Mouse (Mus musculus) MEL (cell line): Measurements from ENCODE around the gene Smim24. TPM values are rescaled to one million over a fixed set of nuclear protein-coding genes. Genes with fewer than 3 reads are reported as not detected.

Experiments
- DNase-seq: peaks from one replicate; pipeline ENCODE4 v3.0.0; 2011; ENCODE audit warnings: low read depth, low spot score
- H3K27ac ChIP-seq: 2 replicates; pipeline ENCODE4 v1.5.1; 2012; ENCODE audit warnings: low read depth, mild to moderate bottlenecking, control low read depth, low read length, moderate library complexity; ENCODE audit not compliant: control insufficient read depth
- H3K27me3 ChIP-seq, 2 experiments: fragments of 150-350 bp in 1 of 2; sonication (generic) in 1 of 2; 2 replicates each; pipeline ENCODE4 v1.6.1; 2012; ENCODE audit warnings: low read length in 2 of 2, mild to moderate bottlenecking in 2 of 2, improper control_type of control experiment in 1 of 2, moderate library complexity in 1 of 2; ENCODE audit not compliant: insufficient read depth in 2 of 2, control insufficient read depth in 1 of 2
- H3K36me3 ChIP-seq, 2 experiments: 2 replicates each; pipeline ENCODE4 v1.6.1; 2012 to 2014; ENCODE audit warnings: low read length in 2 of 2, improper control_type of control experiment in 1 of 2, inconsistent platforms in 1 of 2, mild to moderate bottlenecking in 1 of 2; ENCODE audit not compliant: insufficient read depth in 2 of 2, control insufficient read depth in 1 of 2
- H3K4me1 ChIP-seq, 2 experiments: fragments of 150-350 bp in 1 of 2; sonication (generic) in 1 of 2; 2 replicates each; pipeline ENCODE4 v1.6.1; 2012; ENCODE audit warnings: low read length in 2 of 2, improper control_type of control experiment in 1 of 2, mild to moderate bottlenecking in 1 of 2; ENCODE audit not compliant: insufficient read depth in 2 of 2, control insufficient read depth in 1 of 2
- H3K4me3 ChIP-seq, 2 experiments: fragments of 150-350 bp in 1 of 2; sonication (generic) in 1 of 2; 2 replicates each; pipeline ENCODE4 v1.5.1; 2012; ENCODE audit warnings: low read depth in 2 of 2, low read length in 2 of 2, mild to moderate bottlenecking in 2 of 2, moderate library complexity in 2 of 2, control low read depth in 1 of 2, improper control_type of control experiment in 1 of 2; ENCODE audit not compliant: control insufficient read depth in 1 of 2, insufficient read depth in 1 of 2
- H3K79me2 ChIP-seq: 2 replicates; pipeline ENCODE4 v1.6.1; 2012; ENCODE audit warnings: mild to moderate bottlenecking, low read length, moderate library complexity; ENCODE audit not compliant: control insufficient read depth, poor library complexity, insufficient read depth
- H3K9ac ChIP-seq: 2 replicates; pipeline ENCODE4 v1.6.1; 2012; ENCODE audit warnings: low read depth, mild to moderate bottlenecking, control low read depth, low read length, moderate library complexity; ENCODE audit not compliant: control insufficient read depth, poor library complexity, severe bottlenecking
- H3K9me3 ChIP-seq: fragments of 150-350 bp; sonication (generic); replicated peaks from 2 replicates; pipeline ENCODE4 v1.6.1; 2012; ENCODE audit warnings: mild to moderate bottlenecking, low read length, improper control_type of control experiment, moderate library complexity; ENCODE audit not compliant: insufficient read depth
- CHD2 ChIP-seq: IDR thresholded peaks from 2 replicates; pipeline ENCODE4 v1.6.1; 2011; ENCODE audit warnings: low read length, improper control_type of control experiment
- E2F4 ChIP-seq: IDR thresholded peaks from 2 replicates; pipeline ENCODE4 v1.6.1; 2011; ENCODE audit warnings: low read depth, low read length, improper control_type of control experiment, borderline replicate concordance
- ETS1 ChIP-seq: IDR thresholded peaks from 2 replicates; pipeline ENCODE4 v1.6.1; 2012; ENCODE audit warnings: low read depth, mild to moderate bottlenecking, inconsistent platforms, low read length, improper control_type of control experiment, moderate library complexity
- KAT2A ChIP-seq: conservative IDR thresholded peaks from 2 replicates; pipeline ENCODE4 v1.6.1; 2012; ENCODE audit warnings: low read depth, low read length, improper control_type of control experiment, inconsistent platforms
- MAFK ChIP-seq: IDR thresholded peaks from 2 replicates; pipeline ENCODE4 v1.6.1; 2011; ENCODE audit warnings: low read depth, mild to moderate bottlenecking, low read length, improper control_type of control experiment, borderline replicate concordance
- MAX ChIP-seq: IDR thresholded peaks from 2 replicates; pipeline ENCODE4 v1.6.1; 2011; ENCODE audit warnings: low read length, improper control_type of control experiment
- MAZ ChIP-seq: IDR thresholded peaks from 2 replicates; pipeline ENCODE4 v1.6.1; 2012; ENCODE audit warnings: low read depth, mild to moderate bottlenecking, inconsistent platforms, low read length, improper control_type of control experiment
- MEF2A ChIP-seq: IDR thresholded peaks from 2 replicates; pipeline ENCODE4 v1.6.1; 2014; ENCODE audit warnings: low read depth, mild to moderate bottlenecking, inconsistent platforms, low read length, improper control_type of control experiment; ENCODE audit not compliant: poor library complexity, insufficient replicate concordance, severe bottlenecking; ENCODE audit errors: extremely low read depth
- MYC ChIP-seq: IDR thresholded peaks from 2 replicates; pipeline ENCODE4 v1.6.1; 2011; ENCODE audit warnings: low read depth, mild to moderate bottlenecking, low read length, improper control_type of control experiment, moderate library complexity
- RAD21 ChIP-seq: IDR thresholded peaks from 2 replicates; pipeline ENCODE4 v1.6.1; 2011; ENCODE audit warnings: mild to moderate bottlenecking, low read depth, low read length, improper control_type of control experiment
- SIN3A ChIP-seq: IDR thresholded peaks from 2 replicates; pipeline ENCODE4 v1.6.1; 2012; ENCODE audit warnings: low read length, improper control_type of control experiment, inconsistent platforms
- TAL1 ChIP-seq: IDR thresholded peaks from 2 replicates; pipeline ENCODE4 v1.6.1; 2012; ENCODE audit warnings: mild to moderate bottlenecking, inconsistent platforms, low read length, moderate library complexity, mixed read lengths
- TCF12 ChIP-seq: IDR thresholded peaks from 2 replicates; pipeline ENCODE4 v1.6.1; 2014; ENCODE audit warnings: low read depth, mild to moderate bottlenecking, inconsistent platforms, low read length, improper control_type of control experiment, moderate library complexity
- USF1 ChIP-seq: IDR thresholded peaks from 2 replicates; pipeline ENCODE4 v1.6.1; 2014; ENCODE audit warnings: low read depth, mild to moderate bottlenecking, inconsistent platforms, low read length, improper control_type of control experiment, moderate library complexity
- USF2 ChIP-seq, 2 experiments: IDR thresholded peaks; 2 replicates each; pipeline ENCODE4 v1.6.1; 2011 to 2012; ENCODE audit warnings: improper control_type of control experiment in 2 of 2, low read length in 2 of 2, borderline replicate concordance in 1 of 2, inconsistent platforms in 1 of 2, low read depth in 1 of 2, mild to moderate bottlenecking in 1 of 2; ENCODE audit not compliant: insufficient read depth in 1 of 2
- ZC3H11A ChIP-seq: IDR thresholded peaks from 2 replicates; pipeline ENCODE4 v1.6.1; 2012; ENCODE audit warnings: low read depth, mild to moderate bottlenecking, inconsistent platforms, low read length, improper control_type of control experiment
- ZKSCAN1 ChIP-seq: IDR thresholded peaks from 2 replicates; pipeline ENCODE4 v1.6.1; 2012; ENCODE audit warnings: low read depth, mild to moderate bottlenecking, inconsistent platforms, low read length, improper control_type of control experiment, moderate library complexity
- ZNF384 ChIP-seq: IDR thresholded peaks from 2 replicates; pipeline ENCODE4 v1.6.1; 2012; ENCODE audit warnings: low read depth, mild to moderate bottlenecking, inconsistent platforms, low read length, improper control_type of control experiment
- polyA plus RNA-seq, 2 experiments: library from polyadenylated mRNA; stranded (reverse) in 1 of 2; unstranded in 1 of 2; fragments of >175 nt in 1 of 2; fragments of >200 nt in 1 of 2; gene quantifications; 2 replicates each; pipeline versions ENCODE4 v1.2.1 to v1.2.4; 2012; ENCODE audit warnings: low replicate concordance in 2 of 2, low read depth in 1 of 2; ENCODE audit not compliant: insufficient read length in 2 of 2, insufficient read depth in 1 of 2, missing spikeins in 1 of 2
- total RNA-seq: library from RNA; depleted of rRNA; stranded (reverse); fragments of 300-350 nt; gene quantifications from 2 replicates; pipeline ENCODE4 v1.2.3, GENCODE M21; 2012

The Smim24 gene
- total and polyA plus RNA-seq, 3 experiments: 6.7 to 29.5 TPM; not detected in 1

- TF ChIP-seq KAT2A (no peak), MAX (no peak), MAZ (no peak)
Measured at GRCm38 (mm10) chr10:81420191-81420767, 27.4 kb downstream of the Smim24 start (continued).

DNA sequence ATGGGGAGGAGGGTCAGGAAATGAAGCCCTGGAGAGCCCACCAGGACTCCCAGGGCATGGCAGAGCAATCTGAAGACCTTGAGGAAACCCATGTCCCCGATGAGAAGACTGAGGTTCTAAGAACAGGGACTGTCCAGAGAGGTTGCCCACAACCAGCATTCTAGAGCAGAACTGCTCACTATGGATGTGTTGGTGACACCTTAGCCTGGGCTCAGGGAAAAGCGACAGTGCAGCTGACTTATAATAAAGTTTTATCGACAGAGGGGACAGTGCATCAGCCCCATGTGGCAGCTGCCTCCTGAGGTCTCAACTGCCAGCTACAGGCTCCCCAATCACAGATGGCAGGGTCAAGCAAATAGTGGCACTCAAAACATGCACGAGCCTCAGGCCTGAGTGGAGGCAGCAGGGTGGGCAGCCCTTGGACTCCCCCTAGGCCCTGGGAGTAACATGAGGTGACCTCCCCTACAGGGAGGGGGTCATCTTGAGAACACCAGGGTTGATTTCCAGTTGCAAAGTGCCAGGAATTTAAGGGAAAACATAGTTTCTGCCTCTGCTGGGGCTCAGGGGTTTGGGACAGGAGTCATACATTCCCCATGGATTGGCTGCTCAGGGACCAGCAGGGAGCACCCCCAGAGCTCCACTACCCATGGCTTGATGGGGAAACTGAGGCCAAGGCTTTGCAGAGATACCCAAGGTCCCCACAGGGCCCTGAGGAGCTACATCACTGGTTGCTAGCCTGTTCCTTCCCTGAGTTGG is 28.4 kb downstream of the Smim24 start:
- H3K9ac ChIP-seq: no peak overlapping the region
- TF ChIP-seq USF1: no peak
- no peak for TF ChIP-seq MAFK
- TF ChIP-seq ZC3H11A: no peak
- TF ChIP-seq ZNF384: no peak
- TF ChIP-seq TAL1: no peak
- no peak for TF ChIP-seq USF2 (IDR thresholded peaks at IDR 0.05; ENCODE audit: borderline replicate concordance in 1 of 2, insufficient read depth in 1 of 2, low read depth in 1 of 2, low read length in 2 of 2)
- no peak for TF ChIP-seq KAT2A
- no peak for TF ChIP-seq ZKSCAN1
- no peak for TF ChIP-seq MEF2A
- TF ChIP-seq E2F4: no peak
- TF ChIP-seq RAD21: no peak
- TF ChIP-seq, all 39 proteins: peak for 0
- Histone ChIP-seq H3K4me1 (no peaks in the 10 kb centered on the region), H3K27ac (no peak overlapping the region), H3K79me2 (peaks cover 5% of the 10 kb centered on the region), H3K4me3 (no peak overlapping the region), H3K27me3 (no peaks in the 10 kb centered on the region), H3K36me3 (no peaks in the 10 kb centered on the region; a peak in 1 of 4 replicates), H3K9me3 (no peaks in the 10 kb centered on the region)
- no peak for DNase-seq

DNA sequence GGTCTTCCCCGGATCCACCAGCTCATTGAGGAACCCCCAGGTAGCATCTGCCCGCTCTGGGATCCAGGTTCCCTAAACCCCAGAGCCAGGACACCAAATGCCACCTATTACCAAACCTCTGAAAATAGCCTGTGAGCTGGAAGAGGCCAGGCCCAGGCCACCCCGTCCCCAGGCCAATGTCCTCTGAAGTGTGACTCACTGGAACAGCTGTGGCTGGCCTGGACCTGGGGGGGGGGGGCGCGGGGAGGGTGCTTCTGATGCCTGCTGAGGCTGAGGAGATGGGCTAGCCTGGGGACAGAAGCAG is 28.9 kb downstream of the Smim24 start:
- no peak overlapping the region for H3K9ac ChIP-seq
- H3K27me3 ChIP-seq: no peaks in the 10 kb centered on the region
- TF ChIP-seq MYC (no peak), ZKSCAN1 (no peak), ETS1 (no peak), SIN3A (no peak), MAX (no peak), TCF12 (no peak), USF1 (no peak), CHD2 (no peak)
- H3K4me3 ChIP-seq: no peak overlapping the region
- peaks cover 7% of the 10 kb centered on the region for H3K79me2 ChIP-seq
- no peaks in the 10 kb centered on the region for H3K4me1 ChIP-seq
- H3K9me3 ChIP-seq: no peaks in the 10 kb centered on the region
- H3K27ac ChIP-seq: no peak overlapping the region
- DNase-seq: no peak
- no peaks in the 10 kb centered on the region; a peak in 1 of 4 replicates for H3K36me3 ChIP-seq
